Mouse (Mus musculus) kidney, postnatal 14 days (tissue): Measurements from ENCODE around the gene Sbno1.

ENCODE experiments used
- DNase-seq: peaks from one replicate; pipeline ENCODE4 v3.0.0; 2022; ENCODE audit warnings: mixed read lengths

The Sbno1 gene

GRCm38 (mm10) chr5:124442628-124443027, 16.8 kb upstream of the Sbno1 start:
- DNase-seq = no peak

- no peak for DNase-seq
Observed at GRCm38 (mm10) chr5:124440094-124440701, 14.4 kb upstream of the Sbno1 start.

- DNase-seq = peak; percentile 97
Observed at GRCm38 (mm10) chr5:124439447-124440093, 13.8 kb upstream of the Sbno1 start, which contains the start of gene Kmt5a. TSS of gene Kmt5a (plus strand) at chr5:124439930.

GRCm38 (mm10) chr5:124438746-124439145, 12.9 kb upstream of the Sbno1 start:
- DNase-seq = no peak

GRCm38 (mm10) chr5:124438229-124438628, 12.4 kb upstream of the Sbno1 start:
- DNase-seq = peak; percentile 63

GRCm38 (mm10) chr5:124433048-124433447, 7.2 kb upstream of the Sbno1 start:
- DNase-seq = no peak

- DNase-seq = peak; percentile 82
Observed at GRCm38 (mm10) chr5:124432398-124433012, 6.7 kb upstream of the Sbno1 start.

- no peak for DNase-seq
Observed at GRCm38 (mm10) chr5:124426475-124427071, 772 bp upstream of the Sbno1 start.

GRCm38 (mm10) chr5:124424723-124425411, 934 bp downstream of the Sbno1 start:
- peak; percentile 46 for DNase-seq

GRCm38 (mm10) chr5:124424200-124424722, 1.5 kb downstream of the Sbno1 start:
- peak; percentile 22 for DNase-seq

GRCm38 (mm10) chr5:124421786-124422185, 4.0 kb downstream of the Sbno1 start:
- DNase-seq = no peak

- no peak for DNase-seq
Observed at GRCm38 (mm10) chr5:124418903-124419302, 6.9 kb downstream of the Sbno1 start.

GRCm38 (mm10) chr5:124412163-124412562, 13.6 kb downstream of the Sbno1 start:
- no peak for DNase-seq

GRCm38 (mm10) chr5:124410808-124411207, 15.0 kb downstream of the Sbno1 start:
- no peak for DNase-seq

- DNase-seq = no peak
Observed at GRCm38 (mm10) chr5:124393726-124394125, 32.1 kb downstream of the Sbno1 start.

- no peak for DNase-seq
Observed at GRCm38 (mm10) chr5:124392412-124392811, 33.4 kb downstream of the Sbno1 start.

GRCm38 (mm10) chr5:124387932-124388331, 37.9 kb downstream of the Sbno1 start:
- no peak for DNase-seq

- no peak for DNase-seq
Observed at GRCm38 (mm10) chr5:124380121-124380520, 45.7 kb downstream of the Sbno1 start.

GRCm38 (mm10) chr5:124377149-124377548, 48.7 kb downstream of the Sbno1 start:
- no peak for DNase-seq

- DNase-seq = no peak
Observed at GRCm38 (mm10) chr5:124376401-124376800, 49.4 kb downstream of the Sbno1 start.

- DNase-seq = no peak
Observed at GRCm38 (mm10) chr5:124374298-124374697, 51.5 kb downstream of the Sbno1 start.

GRCm38 (mm10) chr5:124366721-124367120, 59.1 kb downstream of the Sbno1 start:
- DNase-seq = peak; percentile 80

GRCm38 (mm10) chr5:124365754-124366153, 60.0 kb downstream of the Sbno1 start:
- no peak for DNase-seq
